Mouse (Mus musculus): ENCODE measurements at regions not wholly inside any gene's neighbourhood (a gene's known extent, or its start where the extent isn't known, plus 50 kb on each side); places are given as distances from the start of the nearest gene placed in this dataset.
A peak's percentile ranks its signal among the peaks of the same experiment; 100 is the strongest.

GRCm38 (mm10) chr2:180398481-180398754 is 57.6 kb upstream of the Slco4a1 start:
- Histone ChIP-seq H3K36me3 (ENCODE audit: control insufficient read depth, insufficient read depth, low read length) (no peaks in the 10 kb centered on the region), H3K27ac (ENCODE audit: low read depth, low read length) (peak overlapping the region; percentile 59; the same call in 1 of the 2 replicates), H3K9me3 (replicated peaks; ENCODE audit: control insufficient read depth, low read length) (no peaks in the 10 kb centered on the region), H3K4me1 (ENCODE audit: control insufficient read depth, insufficient read depth, low read length) (peaks cover 37% of the 10 kb centered on the region), H3K4me2 (no peak overlapping the region), H3K9ac (ENCODE audit: low read depth, low read length) (no peak overlapping the region), H3K27me3 (ENCODE audit: control insufficient read depth, insufficient read depth, low read length) (no peaks in the 10 kb centered on the region), H3K4me3 (ENCODE audit: low read depth, low read length) (no peak overlapping the region)
- 86% methylated on average over 4 of the region's 4 CpGs for WGBS (ENCODE audit: insufficient replicate concordance)
- ATAC-seq (replicated peaks; ENCODE audit: insufficient number of reproducible peaks, low FRiP score, low TSS enrichment) = no peak

GRCm38 (mm10) chr2:180397723-180398480 is 58.1 kb upstream of the Slco4a1 start:
- WGBS (ENCODE audit: insufficient replicate concordance) = 61% methylated on average over 11 of the region's 11 CpGs
- Histone ChIP-seq H3K9me3 (replicated peaks; ENCODE audit: control insufficient read depth, low read length) (no peaks in the 10 kb centered on the region), H3K4me3 (ENCODE audit: low read depth, low read length) (no peak overlapping the region), H3K27ac (ENCODE audit: low read depth, low read length) (peak overlapping the region; percentile 59), H3K9ac (ENCODE audit: low read depth, low read length) (0 out of 2 replicates have a peak overlapping the region, but pooled peaks have one; percentile 5), H3K4me1 (ENCODE audit: control insufficient read depth, insufficient read depth, low read length) (peaks cover 42% of the 10 kb centered on the region), H3K36me3 (ENCODE audit: control insufficient read depth, insufficient read depth, low read length) (no peaks in the 10 kb centered on the region), H3K27me3 (ENCODE audit: control insufficient read depth, insufficient read depth, low read length) (no peaks in the 10 kb centered on the region), H3K4me2 (no peak overlapping the region)
- no peak for ATAC-seq (replicated peaks; ENCODE audit: insufficient number of reproducible peaks, low FRiP score, low TSS enrichment)

DNA sequence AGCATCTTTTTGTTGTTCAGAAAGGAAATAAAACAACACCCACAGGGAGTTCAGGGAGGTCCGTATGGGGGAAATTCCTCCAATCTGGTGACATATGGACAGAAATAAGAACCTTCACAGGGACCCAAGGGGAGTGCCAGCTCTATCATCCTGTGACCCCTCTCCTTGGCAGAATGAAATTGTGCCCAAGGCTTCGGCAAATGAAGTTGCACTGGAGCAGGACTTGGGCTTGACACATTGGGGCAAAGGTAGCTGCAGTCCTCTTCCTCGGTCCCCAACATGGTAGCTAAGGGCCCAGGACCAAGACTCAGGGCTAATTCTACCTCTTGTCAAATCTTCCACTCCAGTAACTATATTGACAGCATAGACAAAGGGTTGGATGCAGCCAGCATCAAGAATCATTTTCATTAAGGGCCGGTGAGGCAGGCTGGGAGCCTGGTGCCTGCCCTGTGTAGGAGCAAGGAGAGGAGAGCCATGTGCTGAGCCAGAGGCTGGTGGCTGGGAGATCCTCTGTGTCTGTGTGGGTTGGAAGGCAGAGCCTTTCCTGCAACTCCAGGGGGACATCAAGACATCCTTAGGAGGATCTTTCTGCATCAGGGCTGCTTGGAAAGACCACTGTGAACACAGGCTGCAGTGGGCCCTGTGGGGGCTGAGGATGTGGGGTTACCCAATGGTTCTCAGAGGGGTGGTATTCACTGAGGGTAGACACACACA is 59.2 kb upstream of the Slco4a1 start:
- ATAC-seq (replicated peaks; ENCODE audit: insufficient number of reproducible peaks, low FRiP score, low TSS enrichment) = no peak
- Histone ChIP-seq H3K4me1 (ENCODE audit: control insufficient read depth, insufficient read depth, low read length) (peaks cover 50% of the 10 kb centered on the region), H3K9me3 (replicated peaks; ENCODE audit: control insufficient read depth, low read length) (no peaks in the 10 kb centered on the region), H3K27me3 (ENCODE audit: control insufficient read depth, insufficient read depth, low read length) (no peaks in the 10 kb centered on the region), H3K36me3 (ENCODE audit: control insufficient read depth, insufficient read depth, low read length) (no peaks in the 10 kb centered on the region), H3K9ac (ENCODE audit: low read depth, low read length) (no peak overlapping the region), H3K4me2 (no peak overlapping the region), H3K27ac (ENCODE audit: low read depth, low read length) (no peak overlapping the region), H3K4me3 (ENCODE audit: low read depth, low read length) (no peak overlapping the region)
- WGBS (ENCODE audit: insufficient replicate concordance) = 69% methylated on average over 4 of the region's 4 CpGs

- WGBS (ENCODE audit: insufficient replicate concordance) = 78% methylated on average over 3 of the region's 3 CpGs
- H3K4me1 ChIP-seq (ENCODE audit: control insufficient read depth, insufficient read depth, low read length) = peaks cover 54% of the 10 kb centered on the region
These were observed 59.8 kb upstream of the Slco4a1 start for GRCm38 (mm10) chr2:180396211-180396610.

DNA sequence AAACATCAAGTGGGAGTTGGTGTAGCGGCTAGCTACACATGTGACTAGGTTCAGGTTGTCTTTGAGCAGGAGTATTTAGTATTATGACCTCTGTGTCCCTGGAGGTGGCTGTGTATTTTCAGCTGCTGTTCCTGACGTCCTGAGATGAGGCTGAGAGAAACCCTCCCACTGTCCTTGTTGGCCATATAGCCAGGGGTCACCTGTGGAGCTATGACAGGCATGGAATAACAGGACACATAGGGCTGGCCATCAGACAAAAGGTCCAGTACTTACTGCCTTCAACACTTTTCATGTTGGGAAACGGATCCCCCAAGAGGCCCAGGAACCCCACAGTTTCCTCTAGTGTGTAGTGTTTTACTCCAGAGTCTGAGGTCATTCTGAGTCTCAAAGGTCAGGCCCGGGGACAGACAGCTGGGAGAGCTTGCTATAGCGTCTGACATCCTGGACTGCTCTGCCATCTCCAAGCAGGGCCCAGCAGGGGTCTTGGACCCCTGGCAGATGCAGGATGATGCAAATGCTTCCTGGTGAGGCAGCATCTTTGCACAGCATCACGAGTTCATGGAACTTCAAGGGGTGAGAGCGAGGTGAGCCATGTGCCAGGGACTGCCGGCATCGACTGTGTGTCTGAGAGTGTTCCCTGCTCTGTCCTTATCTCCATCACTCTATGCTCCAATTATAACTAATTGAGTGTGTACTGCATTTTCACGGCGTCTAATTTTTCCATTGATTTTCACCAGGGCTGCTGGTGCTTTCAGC is 60.6 kb upstream of the Slco4a1 start:
- Histone ChIP-seq H3K27ac (ENCODE audit: low read depth, low read length) (peak overlapping the region; percentile 42; the same call in 1 of the 2 replicates), H3K9ac (ENCODE audit: low read depth, low read length) (no peak overlapping the region), H3K9me3 (replicated peaks; ENCODE audit: control insufficient read depth, low read length) (no peaks in the 10 kb centered on the region), H3K4me2 (no peak overlapping the region), H3K27me3 (ENCODE audit: control insufficient read depth, insufficient read depth, low read length) (no peaks in the 10 kb centered on the region), H3K36me3 (ENCODE audit: control insufficient read depth, insufficient read depth, low read length) (no peaks in the 10 kb centered on the region), H3K4me1 (ENCODE audit: control insufficient read depth, insufficient read depth, low read length) (peaks cover 60% of the 10 kb centered on the region), H3K4me3 (ENCODE audit: low read depth, low read length) (no peak overlapping the region)
- WGBS (ENCODE audit: insufficient replicate concordance) = 49% methylated on average over 11 of the region's 11 CpGs
- no peak for ATAC-seq (replicated peaks; ENCODE audit: insufficient number of reproducible peaks, low FRiP score, low TSS enrichment)

More at GRCm38 (mm10) chr2:180396211-180396610, 59.8 kb upstream of the Slco4a1 start:
- H3K4me2 ChIP-seq = no peak overlapping the region
- no peak overlapping the region for H3K27ac ChIP-seq (ENCODE audit: low read depth, low read length)
- H3K9me3 ChIP-seq (replicated peaks; ENCODE audit: control insufficient read depth, low read length) = no peaks in the 10 kb centered on the region
- H3K36me3 ChIP-seq (ENCODE audit: control insufficient read depth, insufficient read depth, low read length) = no peaks in the 10 kb centered on the region
- no peak for ATAC-seq (replicated peaks; ENCODE audit: insufficient number of reproducible peaks, low FRiP score, low TSS enrichment)
- H3K27me3 ChIP-seq (ENCODE audit: control insufficient read depth, insufficient read depth, low read length) = no peaks in the 10 kb centered on the region
- no peak overlapping the region for H3K4me3 ChIP-seq (ENCODE audit: low read depth, low read length)
- H3K9ac ChIP-seq (ENCODE audit: low read depth, low read length) = no peak overlapping the region

GRCm38 (mm10) chr2:180392846-180393700 is 58.6 kb upstream of the Gata5 start:
- Histone ChIP-seq H3K27ac (ENCODE audit: low read depth, low read length) (peak overlapping the region; percentile 78), H3K27me3 (ENCODE audit: control insufficient read depth, insufficient read depth, low read length) (no peaks in the 10 kb centered on the region), H3K4me3 (ENCODE audit: low read depth, low read length) (peak overlapping the region; percentile 21), H3K4me1 (ENCODE audit: control insufficient read depth, insufficient read depth, low read length) (peaks cover 58% of the 10 kb centered on the region), H3K36me3 (ENCODE audit: control insufficient read depth, insufficient read depth, low read length) (no peaks in the 10 kb centered on the region), H3K9ac (ENCODE audit: low read depth, low read length) (peak overlapping the region; percentile 64), H3K4me2 (peak overlapping the region; percentile 45), H3K9me3 (replicated peaks; ENCODE audit: control insufficient read depth, low read length) (no peaks in the 10 kb centered on the region)
- WGBS (ENCODE audit: insufficient replicate concordance) = 40% methylated on average over 16 of the region's 16 CpGs
- no peak for ATAC-seq (replicated peaks; ENCODE audit: insufficient number of reproducible peaks, low FRiP score, low TSS enrichment)

DNA sequence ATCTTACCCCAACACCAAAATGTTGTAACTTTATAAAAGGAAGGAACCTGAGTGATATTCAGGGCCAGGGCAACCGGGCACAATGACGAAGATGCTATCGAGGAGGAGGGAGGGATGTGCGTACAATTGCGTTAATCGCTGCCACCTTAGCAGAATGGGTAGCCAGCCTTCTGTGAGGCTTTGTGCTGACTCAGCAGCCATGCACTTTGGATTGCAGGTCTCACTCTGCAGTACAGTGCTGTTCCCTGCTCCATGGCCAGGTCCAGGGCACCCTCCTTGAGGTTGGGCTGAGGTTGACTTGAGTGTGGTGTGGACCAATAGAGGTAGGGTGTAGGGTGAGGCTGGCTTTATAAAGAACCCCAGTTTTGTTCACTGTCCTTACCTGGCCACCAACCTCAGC is 57.8 kb upstream of the Gata5 start:
- peak overlapping the region; percentile 78 for H3K27ac ChIP-seq (ENCODE audit: low read depth, low read length)
- 84% methylated on average over 6 of the region's 6 CpGs for WGBS (ENCODE audit: insufficient replicate concordance)
- peaks cover 4% of the 10 kb centered on the region; the same call in 1 of the 2 replicates for H3K27me3 ChIP-seq (ENCODE audit: control insufficient read depth, insufficient read depth, low read length)
- H3K4me1 ChIP-seq (ENCODE audit: control insufficient read depth, insufficient read depth, low read length) = peaks cover 53% of the 10 kb centered on the region
- no peaks in the 10 kb centered on the region for H3K36me3 ChIP-seq (ENCODE audit: control insufficient read depth, insufficient read depth, low read length)
- ATAC-seq (replicated peaks; ENCODE audit: insufficient number of reproducible peaks, low FRiP score, low TSS enrichment) = no peak
- peak overlapping the region; percentile 21 for H3K4me3 ChIP-seq (ENCODE audit: low read depth, low read length)
- peak overlapping the region; percentile 64 for H3K9ac ChIP-seq (ENCODE audit: low read depth, low read length)
- H3K9me3 ChIP-seq (replicated peaks; ENCODE audit: control insufficient read depth, low read length) = no peaks in the 10 kb centered on the region
- H3K4me2 ChIP-seq = peak overlapping the region; percentile 45

GRCm38 (mm10) chr2:180391349-180391748 is 56.9 kb upstream of the Gata5 start:
- WGBS (ENCODE audit: insufficient replicate concordance) = 50% methylated on average over 3 of the region's 3 CpGs
- Histone ChIP-seq H3K27ac (ENCODE audit: low read depth, low read length) (peak overlapping the region; percentile 35), H3K9me3 (replicated peaks; ENCODE audit: control insufficient read depth, low read length) (no peaks in the 10 kb centered on the region), H3K4me1 (ENCODE audit: control insufficient read depth, insufficient read depth, low read length) (peaks cover 48% of the 10 kb centered on the region), H3K9ac (ENCODE audit: low read depth, low read length) (peak overlapping the region; percentile 97), H3K27me3 (ENCODE audit: control insufficient read depth, insufficient read depth, low read length) (peaks cover 8% of the 10 kb centered on the region; the same call in 1 of the 2 replicates), H3K4me3 (ENCODE audit: low read depth, low read length) (peak overlapping the region; percentile 71), H3K4me2 (peak overlapping the region; percentile 87), H3K36me3 (ENCODE audit: control insufficient read depth, insufficient read depth, low read length) (no peaks in the 10 kb centered on the region)
- ATAC-seq (replicated peaks; ENCODE audit: insufficient number of reproducible peaks, low FRiP score, low TSS enrichment) = no peak
